Mouse (Mus musculus): Measurements from ENCODE around the gene Mical2. TPM values are rescaled to one million over a fixed set of nuclear protein-coding genes. Genes with fewer than 3 reads are reported as not detected.
A peak's percentile ranks its signal among the peaks of the same experiment; 100 is the strongest.

The Mical2 gene
- polyA plus RNA-seq, 1 experiment: 173 TPM

DNA sequence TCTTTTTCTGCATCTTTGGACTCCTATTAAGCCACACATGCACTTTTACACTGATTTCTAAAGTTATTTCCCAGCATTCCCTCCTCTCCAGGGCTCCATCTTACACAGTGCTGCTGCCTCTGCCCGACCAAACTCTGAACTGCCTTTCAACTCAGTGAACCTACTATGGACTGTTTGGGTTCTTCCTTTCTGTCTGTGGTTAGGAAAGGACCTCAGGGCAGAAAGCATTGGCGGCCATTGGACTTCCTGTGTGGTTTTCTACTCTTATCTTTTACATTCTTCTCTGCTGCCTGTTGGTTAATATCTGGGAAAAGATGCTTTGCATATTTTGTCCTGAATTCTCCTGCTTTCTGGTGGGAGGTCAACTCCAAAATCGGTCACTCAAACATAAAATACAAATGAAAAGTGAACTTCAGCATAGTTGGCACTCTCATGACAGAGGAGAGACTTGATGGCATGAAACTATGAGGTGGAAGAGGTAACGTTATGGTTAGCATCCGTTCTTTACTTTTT lies 162.8 kb downstream of the Mical2 start:
- DNase-seq: no peak
- no peak overlapping the region for H3K4me3 ChIP-seq (replicated peaks; ENCODE audit: insufficient read depth, low read depth, low read length)
- peaks cover 3% of the 10 kb centered on the region; the same call in 1 of the 2 replicates for H3K4me1 ChIP-seq (ENCODE audit: control insufficient read depth, insufficient read depth, low read length)
- H3K27me3 ChIP-seq (ENCODE audit: control insufficient read depth, insufficient read depth, low read length): no peaks in the 10 kb centered on the region
- H3K27ac ChIP-seq (ENCODE audit: insufficient read depth, low read length): no peak overlapping the region
- 88% methylated on average over 5 of the region's 5 CpGs for WGBS
- TF ChIP-seq CTCF (IDR thresholded peaks at IDR 0.05; ENCODE audit: borderline replicate concordance, insufficient read depth, low read depth, low read length) (no peak), POLR2A (IDR thresholded peaks at IDR 0.05; ENCODE audit: borderline replicate concordance, insufficient read depth, low read length) (no peak)

DNA sequence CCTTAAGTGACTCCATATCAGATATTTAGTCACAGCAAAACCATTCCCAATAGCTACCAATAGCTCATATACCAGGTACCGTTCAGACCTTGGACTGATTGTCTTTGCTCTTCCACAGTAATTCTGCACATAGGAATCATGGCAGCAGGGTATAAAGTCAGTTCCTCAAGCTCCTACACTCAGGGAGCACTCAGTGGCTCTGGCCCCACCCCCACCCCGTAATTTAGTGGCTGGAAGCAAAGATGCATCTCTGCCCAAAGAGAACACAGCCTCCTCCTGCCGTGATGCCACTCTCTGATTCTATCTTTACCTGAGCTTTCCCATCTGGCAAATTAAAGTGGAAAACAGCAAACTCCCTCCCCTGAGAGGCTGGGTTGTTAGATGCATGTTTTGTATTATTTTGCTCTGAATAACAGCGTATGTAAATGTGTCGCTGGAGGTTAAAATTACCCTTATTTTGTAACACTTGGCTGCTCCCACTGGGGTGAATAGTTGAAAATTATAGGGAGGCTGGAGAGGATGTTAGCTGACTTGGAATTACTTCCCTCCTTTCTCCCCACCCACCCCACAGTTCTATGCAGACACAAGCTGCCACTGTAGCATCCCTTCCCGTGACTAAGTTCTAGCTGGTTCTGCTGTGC lies 164.1 kb downstream of the Mical2 start:
- H3K4me3 ChIP-seq (replicated peaks; ENCODE audit: insufficient read depth, low read depth, low read length): no peak overlapping the region
- TF ChIP-seq CTCF (IDR thresholded peaks at IDR 0.05; ENCODE audit: borderline replicate concordance, insufficient read depth, low read depth, low read length): no peak
- TF ChIP-seq POLR2A (IDR thresholded peaks at IDR 0.05; ENCODE audit: borderline replicate concordance, insufficient read depth, low read length): no peak
- no peak for DNase-seq
- H3K27ac ChIP-seq (ENCODE audit: insufficient read depth, low read length): no peak overlapping the region
- no peaks in the 10 kb centered on the region for H3K27me3 ChIP-seq (ENCODE audit: control insufficient read depth, insufficient read depth, low read length)
- 60% methylated on average over 6 of the region's 6 CpGs for WGBS
- H3K4me1 ChIP-seq (ENCODE audit: control insufficient read depth, insufficient read depth, low read length): peaks cover 3% of the 10 kb centered on the region; the same call in 1 of the 2 replicates

DNA sequence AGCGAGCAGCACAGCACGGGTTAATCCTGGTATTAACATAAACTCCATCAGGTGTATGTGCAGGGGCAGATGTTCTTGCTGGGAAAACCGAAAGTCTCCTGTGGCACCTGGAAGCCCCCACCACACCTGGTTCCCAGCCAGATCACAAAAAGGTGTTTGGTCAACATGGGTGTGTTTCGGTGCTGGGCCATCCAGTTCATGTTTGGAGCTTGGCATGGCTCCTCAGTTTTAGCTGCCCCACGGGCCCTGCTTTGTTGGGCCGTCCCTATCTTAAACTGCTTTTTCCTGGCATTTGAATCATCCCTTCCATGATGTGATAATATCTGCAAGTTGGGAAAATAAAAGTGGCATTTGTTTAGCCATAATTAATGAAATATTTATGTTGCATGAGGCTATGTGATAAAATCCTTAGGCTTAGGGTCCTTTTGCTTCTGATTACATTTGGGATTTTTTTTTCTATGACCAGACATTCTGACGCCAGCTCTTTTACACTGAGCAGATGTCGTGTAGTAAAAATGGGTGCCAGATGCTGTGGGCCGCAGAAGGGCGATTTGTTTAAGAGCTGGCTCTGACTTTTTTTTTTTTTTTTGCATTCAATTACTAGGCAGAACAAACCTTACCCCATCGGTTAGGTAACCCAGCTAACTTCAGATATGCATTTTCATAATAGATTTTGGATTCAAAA lies 164.7 kb downstream of the Mical2 start:
- Histone ChIP-seq H3K4me1 (ENCODE audit: control insufficient read depth, insufficient read depth, low read length) (peaks cover 3% of the 10 kb centered on the region; the same call in 1 of the 2 replicates), H3K27me3 (ENCODE audit: control insufficient read depth, insufficient read depth, low read length) (no peaks in the 10 kb centered on the region), H3K27ac (ENCODE audit: insufficient read depth, low read length) (no peak overlapping the region), H3K4me3 (replicated peaks; ENCODE audit: insufficient read depth, low read depth, low read length) (no peak overlapping the region)
- TF ChIP-seq CTCF (IDR thresholded peaks at IDR 0.05; ENCODE audit: borderline replicate concordance, insufficient read depth, low read depth, low read length) (no peak), POLR2A (IDR thresholded peaks at IDR 0.05; ENCODE audit: borderline replicate concordance, insufficient read depth, low read length) (no peak)
- WGBS: 53% methylated on average over 11 of the region's 11 CpGs
- DNase-seq: no peak

DNA sequence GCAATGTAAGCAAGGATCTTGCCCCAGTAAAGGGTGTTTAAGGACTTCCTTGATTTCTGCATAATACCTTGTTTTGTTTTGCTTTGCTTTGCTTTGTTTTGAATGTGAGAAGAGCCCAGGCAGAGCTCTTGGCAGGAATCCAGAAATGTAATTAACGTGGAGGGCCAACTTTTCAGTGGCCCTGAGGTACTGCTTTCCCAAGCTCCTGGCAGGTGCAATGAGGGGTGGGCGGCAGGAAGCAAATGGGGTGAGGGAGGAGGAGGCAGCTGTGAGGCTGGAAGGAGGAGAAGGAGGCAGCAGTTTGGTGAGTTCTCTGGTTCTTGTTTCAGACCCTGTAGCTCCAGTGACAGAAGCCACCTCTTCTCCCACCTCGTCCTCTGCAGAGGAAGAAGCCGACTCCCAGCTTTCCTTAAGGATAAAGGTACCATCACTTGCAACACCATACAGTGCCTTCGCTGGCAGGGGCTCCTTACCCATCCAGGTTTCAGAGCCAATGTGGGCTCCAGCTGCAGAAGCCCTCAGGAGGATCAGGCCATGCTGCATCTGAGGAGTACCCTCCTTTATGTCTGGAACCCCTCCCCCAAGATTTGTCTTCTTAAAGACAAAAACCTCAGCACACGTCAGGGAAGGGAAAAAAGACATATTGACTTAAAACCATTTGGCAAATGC lies 165.4 kb downstream of the Mical2 start:
- peaks cover 3% of the 10 kb centered on the region; the same call in 1 of the 2 replicates for H3K4me1 ChIP-seq (ENCODE audit: control insufficient read depth, insufficient read depth, low read length)
- 45% methylated on average over 6 of the region's 6 CpGs for WGBS
- TF ChIP-seq CTCF (IDR thresholded peaks at IDR 0.05; ENCODE audit: borderline replicate concordance, insufficient read depth, low read depth, low read length): no peak
- TF ChIP-seq POLR2A (IDR thresholded peaks at IDR 0.05; ENCODE audit: borderline replicate concordance, insufficient read depth, low read length): no peak
- H3K27ac ChIP-seq (ENCODE audit: insufficient read depth, low read length): no peak overlapping the region
- H3K27me3 ChIP-seq (ENCODE audit: control insufficient read depth, insufficient read depth, low read length): no peaks in the 10 kb centered on the region
- no peak overlapping the region for H3K4me3 ChIP-seq (replicated peaks; ENCODE audit: insufficient read depth, low read depth, low read length)
- no peak for DNase-seq

DNA sequence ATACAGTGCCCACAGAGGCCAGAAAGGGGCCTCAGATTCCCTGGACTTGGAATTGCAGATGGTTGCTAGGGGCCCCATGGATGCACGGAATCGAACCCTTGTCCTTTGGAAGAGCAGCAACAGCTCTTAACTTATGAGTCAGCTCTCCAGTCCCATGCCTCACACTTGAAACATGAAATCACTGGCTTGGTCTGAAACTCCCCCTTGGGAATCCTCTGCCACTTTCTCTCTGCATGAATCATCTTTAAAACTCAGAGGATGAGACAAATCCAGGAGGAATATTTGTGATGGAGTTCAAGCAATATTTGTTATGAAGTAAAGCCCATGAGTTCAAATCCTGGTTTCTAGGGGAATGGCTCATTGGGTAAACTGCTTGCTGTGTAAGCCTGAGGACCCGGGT lies 172.1 kb downstream of the Mical2 start:
- WGBS: 92% methylated on average over 3 of the region's 3 CpGs

DNA sequence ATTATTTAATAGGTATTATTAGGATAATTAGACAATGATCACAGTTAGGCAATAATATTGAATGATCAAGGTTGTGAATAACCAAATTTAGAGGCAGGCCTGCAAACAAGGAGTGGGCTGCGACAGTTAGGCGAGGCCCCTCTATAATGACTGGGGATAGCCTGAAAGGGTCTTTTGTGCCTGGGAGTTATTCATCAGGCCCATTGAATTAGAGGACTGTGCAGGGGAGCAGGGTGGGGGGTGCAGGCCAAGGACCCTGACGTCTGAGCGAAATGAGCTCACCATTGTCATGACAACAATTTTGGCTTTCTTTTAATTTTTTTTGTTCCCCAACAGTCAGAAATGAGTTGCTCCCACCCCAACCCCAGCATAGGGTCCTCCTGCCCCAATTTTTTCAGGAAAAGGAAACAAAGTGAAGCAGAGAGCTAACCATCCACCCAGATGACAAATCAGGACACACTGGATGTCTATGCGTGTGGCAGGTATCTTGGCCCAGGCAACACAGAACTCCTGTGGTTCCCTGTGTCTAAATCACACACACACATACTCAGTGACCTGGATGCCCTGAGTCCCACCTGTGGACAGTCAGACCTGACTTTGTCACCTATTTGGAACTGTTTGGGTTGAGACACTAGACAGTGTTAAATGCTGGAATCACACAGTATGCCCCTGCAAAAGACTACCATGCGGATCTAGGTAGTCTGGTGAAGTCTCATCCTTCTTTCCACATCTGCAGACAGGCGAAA lies 173.9 kb downstream of the Mical2 start:
- WGBS: 81% methylated on average over 7 of the region's 7 CpGs
- Histone ChIP-seq H3K27me3 (ENCODE audit: control insufficient read depth, insufficient read depth, low read length) (no peaks in the 10 kb centered on the region), H3K27ac (ENCODE audit: insufficient read depth, low read length) (no peak overlapping the region), H3K4me1 (ENCODE audit: control insufficient read depth, insufficient read depth, low read length) (no peaks in the 10 kb centered on the region), H3K4me3 (replicated peaks; ENCODE audit: insufficient read depth, low read depth, low read length) (no peak overlapping the region)
- TF ChIP-seq CTCF (IDR thresholded peaks at IDR 0.05; ENCODE audit: borderline replicate concordance, insufficient read depth, low read depth, low read length) (no peak), POLR2A (IDR thresholded peaks at IDR 0.05; ENCODE audit: borderline replicate concordance, insufficient read depth, low read length) (no peak)
- no peak for DNase-seq

More for the DNA sequence above, 172.1 kb downstream of the Mical2 start:
- no peak for DNase-seq
- Histone ChIP-seq H3K27me3 (ENCODE audit: control insufficient read depth, insufficient read depth, low read length) (no peaks in the 10 kb centered on the region), H3K4me1 (ENCODE audit: control insufficient read depth, insufficient read depth, low read length) (no peaks in the 10 kb centered on the region), H3K27ac (ENCODE audit: insufficient read depth, low read length) (no peak overlapping the region), H3K4me3 (replicated peaks; ENCODE audit: insufficient read depth, low read depth, low read length) (no peak overlapping the region)
- TF ChIP-seq POLR2A (IDR thresholded peaks at IDR 0.05; ENCODE audit: borderline replicate concordance, insufficient read depth, low read length): no peak
- no peak for TF ChIP-seq CTCF (IDR thresholded peaks at IDR 0.05; ENCODE audit: borderline replicate concordance, insufficient read depth, low read depth, low read length)

DNA sequence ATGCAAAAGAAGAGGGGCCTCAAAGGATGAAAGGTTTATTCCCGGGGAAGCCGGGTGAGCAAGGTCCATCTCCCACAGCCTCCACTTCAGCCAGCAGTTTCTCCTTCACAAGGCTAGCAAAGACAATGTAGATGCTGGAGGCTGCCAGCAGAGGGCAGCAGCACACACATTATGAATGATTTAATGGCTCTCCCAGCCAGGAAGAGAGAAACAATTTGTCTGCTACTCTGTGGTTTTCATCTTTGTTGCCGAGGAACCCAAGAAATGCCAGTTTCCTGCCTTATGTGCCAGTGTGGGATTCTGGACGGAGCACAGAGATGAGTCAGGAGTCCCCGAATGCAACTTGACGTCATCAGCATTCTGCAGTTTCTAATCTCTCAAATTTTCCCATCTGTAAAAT lies 174.5 kb downstream of the Mical2 start:
- peak; percentile 68 to 77 for DNase-seq
- peaks cover 3% of the 10 kb centered on the region for H3K4me1 ChIP-seq (ENCODE audit: control insufficient read depth, insufficient read depth, low read length)
- WGBS: 34% methylated on average over 6 of the region's 6 CpGs
- H3K27me3 ChIP-seq (ENCODE audit: control insufficient read depth, insufficient read depth, low read length): no peaks in the 10 kb centered on the region
- no peak overlapping the region for H3K4me3 ChIP-seq (replicated peaks; ENCODE audit: insufficient read depth, low read depth, low read length)
- TF ChIP-seq POLR2A (IDR thresholded peaks at IDR 0.05; ENCODE audit: borderline replicate concordance, insufficient read depth, low read length) (no peak), CTCF (IDR thresholded peaks at IDR 0.05; ENCODE audit: borderline replicate concordance, insufficient read depth, low read depth, low read length) (peak; percentile 88)
- no peak overlapping the region for H3K27ac ChIP-seq (ENCODE audit: insufficient read depth, low read length)
